Mouse (Mus musculus): Measurements from ENCODE around the gene Nxn. TPM values are rescaled to one million over a fixed set of nuclear protein-coding genes. Genes with fewer than 3 reads are reported as not detected.

Nxn gene
- polyA plus RNA-seq, 1 experiment from 2014 or later, result 35.6 TPM

- no peak overlapping the region for H3K4me3 ChIP-seq
- peak overlapping the region; percentile 58 for H3K9ac ChIP-seq
- H3K4me2 ChIP-seq, result 0 out of 2 replicates have a peak overlapping the region, but pooled peaks have one; percentile 15
- H3K27me3 ChIP-seq, result no peaks in the 10 kb centered on the region
- no peak; the same call in 1 of the 2 replicates for ATAC-seq (ENCODE audit: low FRiP score)
- peak overlapping the region; percentile 69 for H3K27ac ChIP-seq
- peaks cover 14% of the 10 kb centered on the region for H3K36me3 ChIP-seq
- H3K4me1 ChIP-seq (replicated peaks), result peaks cover 56% of the 10 kb centered on the region
- 34% methylated on average over 10 of the region's 10 CpGs for WGBS
- no peaks in the 10 kb centered on the region for H3K9me3 ChIP-seq
Observed at GRCm38 (mm10) chr11:76260208-76261050, 138.5 kb downstream of the Nxn start.

DNA sequence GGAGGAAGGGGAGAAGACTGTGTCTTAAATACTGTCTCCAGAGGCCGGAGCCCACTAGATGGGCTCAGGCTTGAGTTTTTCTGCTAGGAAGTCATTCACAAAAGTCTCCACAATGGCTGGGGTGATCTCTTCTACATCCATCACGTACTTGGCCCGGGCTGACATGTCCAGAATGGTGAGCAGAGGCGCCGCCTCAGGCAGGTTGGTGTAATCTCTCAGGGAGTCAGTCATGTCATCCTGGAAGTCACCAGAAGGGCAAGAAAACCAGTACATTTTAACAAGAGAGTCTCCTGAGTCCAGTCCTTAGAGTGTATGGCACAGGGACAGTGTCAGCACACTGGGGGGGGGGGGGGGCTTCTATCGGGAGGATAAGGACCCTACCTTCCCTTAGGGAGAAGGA, 140.4 kb downstream of the Nxn start:
- WGBS, result 65% methylated on average over 6 of the region's 6 CpGs
- ATAC-seq (ENCODE audit: low FRiP score), result no peak
- Histone ChIP-seq H3K27ac (no peak overlapping the region), H3K4me3 (no peak overlapping the region), H3K9me3 (no peaks in the 10 kb centered on the region), H3K9ac (no peak overlapping the region), H3K4me1 (replicated peaks) (peaks cover 66% of the 10 kb centered on the region), H3K27me3 (no peaks in the 10 kb centered on the region), H3K36me3 (peaks cover 14% of the 10 kb centered on the region), H3K4me2 (no peak overlapping the region)

DNA sequence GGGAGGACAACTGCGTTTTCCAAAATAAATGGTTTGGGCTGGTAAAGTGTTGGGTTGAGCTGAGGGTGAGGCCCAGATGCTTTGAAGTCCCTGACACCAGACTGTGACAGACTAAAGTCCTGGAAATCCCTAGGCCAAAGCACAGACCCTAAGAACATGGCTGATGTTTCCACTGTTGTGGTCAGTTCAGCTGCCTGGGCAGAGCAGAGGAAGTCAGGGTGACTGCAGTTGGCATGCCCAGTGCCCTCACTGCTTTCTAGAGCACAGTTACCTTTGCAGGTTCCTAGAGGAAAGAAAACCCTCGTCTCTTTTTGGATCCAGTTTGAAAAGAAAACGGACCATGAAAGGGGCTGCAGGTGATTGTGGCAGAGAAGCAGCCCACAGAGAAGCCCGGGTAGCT, 141.6 kb downstream of the Nxn start:
- Histone ChIP-seq H3K36me3 (peaks cover 14% of the 10 kb centered on the region), H3K4me2 (no peak overlapping the region), H3K9ac (no peak overlapping the region), H3K4me3 (no peak overlapping the region), H3K27me3 (no peaks in the 10 kb centered on the region), H3K27ac (no peak overlapping the region), H3K4me1 (replicated peaks) (peaks cover 58% of the 10 kb centered on the region), H3K9me3 (no peaks in the 10 kb centered on the region)
- no peak for ATAC-seq (ENCODE audit: low FRiP score)
- WGBS, result 87% methylated on average over 4 of the region's 4 CpGs

DNA sequence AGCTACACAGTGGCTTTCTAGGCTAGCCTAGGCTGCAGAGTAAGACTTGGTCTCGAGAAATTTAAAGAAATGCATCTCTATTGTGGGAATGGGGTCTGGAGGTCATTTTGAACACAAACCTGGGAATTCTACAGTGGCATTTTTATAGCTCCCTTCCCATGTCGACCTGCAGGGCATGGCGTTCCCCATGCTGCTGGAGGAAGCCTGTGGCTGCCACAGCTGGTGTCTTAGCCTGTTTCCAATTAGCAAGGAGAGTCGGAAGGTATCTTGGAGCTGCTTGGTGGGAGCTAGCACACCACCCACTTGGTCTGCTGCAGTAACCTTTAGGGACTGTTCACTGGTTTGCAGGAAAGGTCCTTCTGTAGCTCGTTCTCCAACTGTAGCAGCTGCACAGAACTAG, 142.8 kb downstream of the Nxn start:
- H3K27ac ChIP-seq, result peak overlapping the region; percentile 13; the same call in 1 of the 2 replicates
- H3K4me1 ChIP-seq (replicated peaks), result peaks cover 47% of the 10 kb centered on the region
- peaks cover 18% of the 10 kb centered on the region for H3K36me3 ChIP-seq
- no peak overlapping the region for H3K4me3 ChIP-seq
- no peak for ATAC-seq (ENCODE audit: low FRiP score)
- no peaks in the 10 kb centered on the region for H3K27me3 ChIP-seq
- WGBS, result 48% methylated on average over 5 of the region's 5 CpGs
- no peaks in the 10 kb centered on the region for H3K9me3 ChIP-seq
- H3K9ac ChIP-seq, result 0 out of 2 replicates have a peak overlapping the region, but pooled peaks have one; percentile 9
- H3K4me2 ChIP-seq, result no peak overlapping the region

DNA sequence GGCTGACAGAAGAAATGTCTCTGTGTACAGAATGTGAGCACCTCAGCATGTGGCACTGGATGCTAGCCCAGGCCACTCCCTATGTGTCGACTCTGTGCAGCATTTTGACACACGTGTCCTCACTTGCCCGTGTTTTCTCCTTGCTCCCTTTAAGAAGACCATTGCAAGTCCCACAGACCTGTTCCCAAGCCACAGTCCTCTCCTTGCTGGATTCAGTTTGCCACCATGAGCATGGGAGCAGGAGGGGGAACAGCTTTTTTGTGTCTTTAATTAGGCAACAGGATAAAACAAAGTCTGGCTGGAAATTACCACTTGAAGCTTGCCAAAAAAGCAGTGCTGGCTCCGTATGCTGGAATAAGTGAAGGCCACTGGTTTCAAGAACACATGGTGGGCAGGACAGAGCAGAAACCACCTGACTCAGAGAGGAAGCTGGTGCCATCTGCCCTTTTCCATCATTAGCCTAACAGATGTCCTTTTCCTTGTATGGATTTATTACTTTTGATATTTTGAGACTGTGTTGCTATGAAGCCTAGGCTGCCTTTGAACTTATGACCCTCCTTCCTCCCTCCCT, 143.4 kb downstream of the Nxn start:
- no peak overlapping the region for H3K4me3 ChIP-seq
- peaks cover 21% of the 10 kb centered on the region for H3K36me3 ChIP-seq
- WGBS, result 62% methylated on average over 4 of the region's 4 CpGs
- H3K9me3 ChIP-seq, result no peaks in the 10 kb centered on the region
- no peak overlapping the region for H3K4me2 ChIP-seq
- H3K4me1 ChIP-seq (replicated peaks), result peaks cover 41% of the 10 kb centered on the region
- no peak overlapping the region for H3K9ac ChIP-seq
- no peak for ATAC-seq (ENCODE audit: low FRiP score)
- H3K27me3 ChIP-seq, result no peaks in the 10 kb centered on the region
- H3K27ac ChIP-seq, result peak overlapping the region; percentile 13; the same call in 1 of the 2 replicates

DNA sequence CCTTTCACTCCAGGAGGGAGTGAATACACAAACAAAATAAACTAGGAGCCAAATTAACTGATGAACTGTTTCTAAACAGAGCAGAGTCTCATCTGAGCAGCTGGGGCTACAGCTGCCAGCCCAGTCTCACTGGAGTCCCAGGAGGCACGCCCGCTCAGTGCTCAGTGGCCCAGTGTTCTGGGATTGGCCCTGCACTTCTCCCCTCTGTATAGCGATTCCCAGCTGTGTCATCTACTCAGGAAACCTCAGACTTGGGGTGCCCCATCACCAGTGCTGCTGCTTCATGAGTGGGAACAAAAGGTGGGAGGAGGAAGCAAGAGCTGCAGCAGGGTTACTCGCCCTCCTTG, 145.0 kb downstream of the Nxn start:
- Histone ChIP-seq H3K4me3 (no peak overlapping the region), H3K9me3 (no peaks in the 10 kb centered on the region), H3K4me1 (replicated peaks) (peaks cover 25% of the 10 kb centered on the region), H3K27me3 (no peaks in the 10 kb centered on the region), H3K9ac (no peak overlapping the region), H3K4me2 (no peak overlapping the region), H3K27ac (peak overlapping the region; percentile 44; the same call in 1 of the 2 replicates), H3K36me3 (peaks cover 37% of the 10 kb centered on the region)
- ATAC-seq (ENCODE audit: low FRiP score), result 0 out of 2 replicates have a peak, but pooled peaks have one; percentile 34
- WGBS, result 60% methylated on average over 4 of the region's 4 CpGs

DNA sequence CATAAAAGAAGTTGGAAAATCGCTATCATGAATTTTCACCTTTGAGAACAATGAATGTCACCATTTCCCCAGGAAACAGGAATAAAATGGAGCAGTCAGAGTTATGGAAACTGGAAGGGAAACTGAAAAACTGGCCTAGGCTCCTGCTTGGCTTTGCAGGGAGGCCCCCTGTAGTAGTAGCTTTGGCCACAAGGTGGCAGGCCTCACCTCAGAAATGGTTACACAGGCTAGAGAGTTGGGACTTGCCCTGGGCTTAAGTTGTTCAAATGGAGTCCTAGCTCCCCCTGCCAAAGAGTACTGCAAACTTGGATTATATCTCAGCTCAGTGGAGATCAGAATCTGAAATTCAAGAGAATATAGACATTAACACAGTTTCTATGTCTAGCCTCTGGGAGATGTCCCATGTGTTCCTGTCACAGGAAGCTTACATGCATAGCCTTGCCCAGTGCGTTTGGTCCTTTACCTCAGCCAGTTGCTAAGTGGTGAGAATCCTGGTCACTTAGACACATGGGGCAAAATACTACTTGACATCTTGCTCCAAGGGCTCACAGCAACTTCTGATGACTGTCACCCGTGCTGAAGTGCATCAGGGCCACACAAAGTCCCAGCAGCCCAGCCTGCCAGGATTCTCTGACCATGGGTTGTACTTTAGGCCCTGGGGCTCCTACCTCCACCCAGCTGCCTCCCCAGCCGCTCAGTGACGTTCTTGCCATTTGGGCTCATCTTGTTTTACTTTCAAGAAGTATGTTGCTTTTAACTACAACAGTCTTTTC, 145.6 kb downstream of the Nxn start:
- peak; percentile 80 for ATAC-seq (ENCODE audit: low FRiP score)
- 43% methylated on average over 5 of the region's 5 CpGs for WGBS
- no peak overlapping the region for H3K9ac ChIP-seq
- peaks cover 25% of the 10 kb centered on the region for H3K4me1 ChIP-seq (replicated peaks)
- H3K27ac ChIP-seq, result 0 out of 2 replicates have a peak overlapping the region, but pooled peaks have one; percentile 23
- H3K4me3 ChIP-seq, result no peak overlapping the region
- H3K27me3 ChIP-seq, result no peaks in the 10 kb centered on the region
- peaks cover 40% of the 10 kb centered on the region for H3K36me3 ChIP-seq
- no peak overlapping the region for H3K4me2 ChIP-seq
- no peaks in the 10 kb centered on the region for H3K9me3 ChIP-seq

GRCm38 (mm10) chr11:76252036-76252435, 146.9 kb downstream of the Nxn start:
- Histone ChIP-seq H3K4me3 (no peak overlapping the region), H3K4me1 (replicated peaks) (peaks cover 25% of the 10 kb centered on the region), H3K9ac (0 out of 2 replicates have a peak overlapping the region, but pooled peaks have one; percentile 0), H3K27me3 (no peaks in the 10 kb centered on the region), H3K9me3 (no peaks in the 10 kb centered on the region), H3K4me2 (no peak overlapping the region), H3K27ac (no peak overlapping the region), H3K36me3 (peaks cover 35% of the 10 kb centered on the region)
- no peak for ATAC-seq (ENCODE audit: low FRiP score)
- 60% methylated on average over 3 of the region's 3 CpGs for WGBS

DNA sequence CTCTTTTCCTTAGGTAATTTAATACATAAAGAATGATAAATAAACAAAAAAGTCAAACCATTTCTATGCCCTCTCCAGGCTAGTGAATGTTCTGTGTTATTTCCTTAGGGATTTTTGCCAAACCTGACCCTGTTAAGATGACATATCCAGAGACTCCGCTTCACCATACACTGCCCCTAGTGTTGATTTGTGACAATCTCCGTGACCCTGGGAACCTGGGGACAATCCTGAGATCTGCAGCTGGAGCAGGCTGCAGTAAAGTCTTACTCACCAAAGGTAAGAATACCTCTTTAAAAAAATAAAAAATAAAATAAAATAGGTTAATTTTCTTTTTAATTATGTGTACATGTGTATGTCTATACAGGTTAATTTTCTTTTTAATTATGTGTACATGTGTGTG, 151.7 kb downstream of the Nxn start:
- no peak overlapping the region for H3K4me3 ChIP-seq
- H3K36me3 ChIP-seq, result peaks cover 35% of the 10 kb centered on the region
- H3K9ac ChIP-seq, result no peak overlapping the region
- 49% methylated on average over 2 of the region's 2 CpGs for WGBS
- H3K27ac ChIP-seq, result no peak overlapping the region
- H3K9me3 ChIP-seq, result no peaks in the 10 kb centered on the region
- H3K4me1 ChIP-seq (replicated peaks), result peaks cover 24% of the 10 kb centered on the region
- ATAC-seq (ENCODE audit: low FRiP score), result no peak
- H3K27me3 ChIP-seq, result no peaks in the 10 kb centered on the region
- H3K4me2 ChIP-seq, result no peak overlapping the region

- Histone ChIP-seq H3K4me3 (no peak overlapping the region), H3K36me3 (peaks cover 35% of the 10 kb centered on the region), H3K27me3 (no peaks in the 10 kb centered on the region), H3K4me2 (no peak overlapping the region), H3K9me3 (no peaks in the 10 kb centered on the region), H3K27ac (no peak overlapping the region), H3K9ac (no peak overlapping the region), H3K4me1 (replicated peaks) (peaks cover 31% of the 10 kb centered on the region)
- ATAC-seq (ENCODE audit: low FRiP score), result no peak
Observed at GRCm38 (mm10) chr11:76246439-76246838, 152.5 kb downstream of the Nxn start.

GRCm38 (mm10) chr11:76243811-76244546, 155.0 kb downstream of the Nxn start:
- ATAC-seq (ENCODE audit: low FRiP score), result peak; percentile 53
- Histone ChIP-seq H3K4me1 (replicated peaks) (peaks cover 31% of the 10 kb centered on the region), H3K36me3 (peaks cover 25% of the 10 kb centered on the region), H3K9ac (peak overlapping the region; percentile 85), H3K4me2 (peak overlapping the region; percentile 79), H3K27ac (peak overlapping the region; percentile 87), H3K4me3 (peak overlapping the region; percentile 87), H3K27me3 (no peaks in the 10 kb centered on the region), H3K9me3 (no peaks in the 10 kb centered on the region)
- 5% methylated on average over 34 of the region's 34 CpGs for whole genome bisulfite sequencing
